Mouse (Mus musculus) neural tube, embryonic 11.5 days (tissue): ENCODE measurements around the gene Defb38. TPM values are rescaled to one million over a fixed set of nuclear protein-coding genes. Genes with fewer than 3 reads are reported as not detected.

ENCODE experiments used
- ATAC-seq: fragments of 200-750 bp; cut with Nextera tagmentation; 2 replicates; pipeline ENCODE4 v1.8.0; 2017; ENCODE audit warnings: moderate number of reproducible peaks, mild to moderate bottlenecking, moderate TSS enrichment, moderate library complexity; ENCODE audit not compliant: insufficient read depth, low FRiP score, low TSS enrichment
- DNase-seq: peaks from one replicate; pipeline ENCODE4 v3.0.0-alpha.2; 2015; ENCODE audit warnings: low spot score
- H3K27ac ChIP-seq: fragments of 300-500 bp; sonication (generic); 2 replicates; pipeline ENCODE4 v1.5.1; 2014; ENCODE audit warnings: low read depth, mild to moderate bottlenecking, low read length
- H3K27me3 ChIP-seq: fragments of 300-500 bp; sonication (generic); 2 replicates; pipeline ENCODE4 v1.6.1; 2014; ENCODE audit warnings: mild to moderate bottlenecking, low read length, mixed read lengths; ENCODE audit not compliant: control insufficient read depth, insufficient read depth
- H3K36me3 ChIP-seq: fragments of 300-500 bp; sonication (generic); 2 replicates; pipeline ENCODE4 v1.6.1; 2014; ENCODE audit warnings: mild to moderate bottlenecking, low read length, moderate library complexity, mixed read lengths; ENCODE audit not compliant: control insufficient read depth, insufficient read depth
- H3K4me1 ChIP-seq: fragments of 300-500 bp; sonication (generic); 2 replicates; pipeline ENCODE4 v1.6.1; 2014; ENCODE audit warnings: low read length, mixed read lengths; ENCODE audit not compliant: control insufficient read depth, insufficient read depth
- H3K4me2 ChIP-seq: fragments of 300-500 bp; sonication (generic); 2 replicates; pipeline ENCODE4 v1.6.1; 2014; ENCODE audit warnings: low read depth, mild to moderate bottlenecking, moderate library complexity
- H3K4me3 ChIP-seq: fragments of 300-500 bp; sonication (generic); 2 replicates; pipeline ENCODE4 v1.5.1; 2014; ENCODE audit warnings: low read depth, low read length
- H3K9ac ChIP-seq: fragments of 300-500 bp; sonication (generic); 2 replicates; pipeline ENCODE4 v1.6.1; 2014; ENCODE audit warnings: mild to moderate bottlenecking, low read length
- H3K9me3 ChIP-seq: fragments of 300-500 bp; sonication (generic); 2 replicates; pipeline ENCODE4 v1.6.1; 2016; ENCODE audit warnings: low read length; ENCODE audit not compliant: control insufficient read depth
- WGBS: fragments of 180-500 bp; shearing (Covaris S2); extraction: QIAGEN DNeasy Blood & Tissue Kit; methylation state at CpG from one replicate; pipeline ENCODE4 v1.1.7; 2014; 5-methylcytosine and 5-hydroxymethylcytosine counted together
- polyA plus RNA-seq: library from polyadenylated mRNA; unstranded; fragments of >200 nt; fragmentation: Nextera tagmentation; extraction: Ambion mirVana; gene quantifications from 2 replicates; pipeline ENCODE4 v1.2.1, GENCODE M21; 2014

Defb38 gene
- polyA plus RNA-seq, result not detected in 2 replicates

- ATAC-seq (no peak), DNase-seq (no peak)
- Histone ChIP-seq H3K4me2 (no peak within 1 kb of the TSS), H3K4me3 (no peak within 1 kb of the TSS), H3K27me3 (no peaks in the 10 kb centered on the region), H3K27ac (no peak within 1 kb of the TSS), H3K9me3 (no peaks in the 10 kb centered on the region; the same call in 1 of the 2 replicates), H3K9ac (no peak within 1 kb of the TSS), H3K4me1 (no peaks in the 10 kb centered on the region), H3K36me3 (no peaks in the 10 kb centered on the region)
- WGBS, result 88% methylated on average over 1 of the region's 1 CpGs
These were observed at the start of gene Defb38 for GRCm38 (mm10) chr8:19026466-19026865. Defb38 (minus strand) TSS chr8:19026566.

GRCm38 (mm10) chr8:19066013-19066412 is 39.6 kb upstream of the Defb38 start:
- Histone ChIP-seq H3K4me3 (no peak overlapping the region), H3K4me1 (no peaks in the 10 kb centered on the region), H3K27me3 (no peaks in the 10 kb centered on the region), H3K4me2 (no peak overlapping the region), H3K36me3 (no peaks in the 10 kb centered on the region), H3K9ac (no peak overlapping the region), H3K9me3 (no peaks in the 10 kb centered on the region), H3K27ac (no peak overlapping the region)
- DNase-seq, result no peak
- 75% methylated on average over 2 of the region's 2 CpGs for WGBS
- ATAC-seq, result no peak

- no peaks in the 10 kb centered on the region for H3K36me3 ChIP-seq
- WGBS, result 74% methylated on average over 1 of the region's 1 CpGs
- H3K4me3 ChIP-seq, result no peak within 1 kb of the TSS
- H3K9me3 ChIP-seq, result no peaks in the 10 kb centered on the region
- no peak within 1 kb of the TSS for H3K4me2 ChIP-seq
- H3K4me1 ChIP-seq, result no peaks in the 10 kb centered on the region
- H3K27me3 ChIP-seq, result no peaks in the 10 kb centered on the region
- DNase-seq (no peak), ATAC-seq (no peak)
- H3K27ac ChIP-seq, result no peak within 1 kb of the TSS
- no peak within 1 kb of the TSS for H3K9ac ChIP-seq
These were observed 38.3 kb upstream of the Defb38 start, which contains the start of gene Defb39 for GRCm38 (mm10) chr8:19064710-19065109. Defb39 (minus strand) TSS chr8:19064810.

GRCm38 (mm10) chr8:19062891-19063290 is 36.5 kb upstream of the Defb38 start:
- ATAC-seq (no peak), DNase-seq (no peak)
- H3K4me3 ChIP-seq, result no peak overlapping the region
- H3K9me3 ChIP-seq, result no peaks in the 10 kb centered on the region
- H3K27ac ChIP-seq, result no peak overlapping the region
- H3K4me1 ChIP-seq, result no peaks in the 10 kb centered on the region
- no peak overlapping the region for H3K4me2 ChIP-seq
- no peaks in the 10 kb centered on the region for H3K27me3 ChIP-seq
- no peak overlapping the region for H3K9ac ChIP-seq
- no peaks in the 10 kb centered on the region for H3K36me3 ChIP-seq

- H3K36me3 ChIP-seq, result no peaks in the 10 kb centered on the region
- no peak for ATAC-seq
- H3K4me3 ChIP-seq, result no peak overlapping the region
- H3K4me1 ChIP-seq, result no peaks in the 10 kb centered on the region
- no peaks in the 10 kb centered on the region for H3K9me3 ChIP-seq
- WGBS, result 93% methylated on average over 14 of the region's 14 CpGs
- no peak overlapping the region for H3K27ac ChIP-seq
- no peak overlapping the region for H3K4me2 ChIP-seq
- DNase-seq, result no peak
- no peaks in the 10 kb centered on the region for H3K27me3 ChIP-seq
- no peak overlapping the region for H3K9ac ChIP-seq
These were observed 18.9 kb upstream of the Defb38 start for GRCm38 (mm10) chr8:19045242-19045641.

Other genes with a start within 250 kb of the Defb38 start
- not detected in 2 replicates for gene Defb40, start 48.3 kb downstream of the Defb38 start, polyA plus RNA-seq
- not detected in 2 replicates for gene Defb37, start 35.5 kb downstream of the Defb38 start, polyA plus RNA-seq
- gene Defb39, start 38.2 kb upstream of the Defb38 start, polyA plus RNA-seq, result not detected in 2 replicates
- not detected in 2 replicates for gene Defb12, start 88.3 kb upstream of the Defb38 start, polyA plus RNA-seq
- gene Defb34, start 97.2 kb upstream of the Defb38 start, polyA plus RNA-seq, result not detected in 2 replicates
- gene Gm45826, start 114.2 kb upstream of the Defb38 start, polyA plus RNA-seq, result not detected in 2 replicates
- not detected in 2 replicates for gene Defb14, start 167.8 kb upstream of the Defb38 start, polyA plus RNA-seq
- gene Defb4, start 172.1 kb upstream of the Defb38 start, polyA plus RNA-seq, result not detected in 2 replicates
- not detected in 2 replicates for gene Defb6, start 198.9 kb upstream of the Defb38 start, polyA plus RNA-seq
- gene Defb46, start 213.3 kb upstream of the Defb38 start, polyA plus RNA-seq, result not detected in 2 replicates
- gene Defb5, start 221.0 kb upstream of the Defb38 start, polyA plus RNA-seq, result not detected in 2 replicates